Mouse (Mus musculus): ENCODE measurements at regions not wholly inside any gene's neighbourhood (a gene's known extent, or its start where the extent isn't known, plus 50 kb on each side); places are given as distances from the start of the nearest gene placed in this dataset.

DNA sequence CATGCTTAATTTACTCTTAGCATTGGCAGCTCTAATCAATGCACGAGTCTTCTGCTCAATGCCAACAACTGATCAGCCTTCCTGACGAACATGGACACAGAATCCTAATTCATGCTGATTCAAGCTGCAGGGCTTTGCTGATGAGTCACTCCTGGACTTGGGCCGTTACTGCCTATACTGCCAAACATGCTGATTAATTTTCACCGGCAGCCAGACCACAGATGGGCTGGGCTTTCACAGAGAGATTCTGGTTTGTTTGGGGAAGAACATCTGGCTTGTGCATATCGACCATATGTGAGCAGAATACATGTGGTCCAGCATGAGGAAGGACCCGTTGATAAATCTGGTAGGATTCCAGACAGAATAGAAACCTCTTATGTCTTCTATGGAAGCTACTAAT, 358.9 kb downstream of the Xylt1 start:
- DNase-seq (ENCODE audit: extremely low spot score in 1 of 2, low spot score in 1 of 2), result peak; percentile 10 to 12

DNA sequence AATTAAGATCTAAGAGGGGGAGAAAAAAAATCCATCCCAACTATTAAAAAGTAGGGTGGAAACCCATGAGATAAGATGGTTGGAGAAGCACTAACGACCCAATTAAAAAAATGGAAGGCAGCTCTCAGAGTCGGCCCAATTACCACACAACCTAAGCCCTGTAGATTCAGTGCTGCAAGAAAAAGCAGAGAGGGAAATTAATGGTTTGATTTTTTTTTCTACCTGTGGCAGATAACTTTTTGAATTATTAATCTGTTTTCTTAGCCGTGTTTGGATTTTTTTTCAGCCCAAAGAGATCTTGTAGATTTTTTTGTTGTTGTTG, 354.9 kb downstream of the Xylt1 start:
- DNase-seq (ENCODE audit: extremely low spot score in 1 of 2, low spot score in 1 of 2), result no peak

DNA sequence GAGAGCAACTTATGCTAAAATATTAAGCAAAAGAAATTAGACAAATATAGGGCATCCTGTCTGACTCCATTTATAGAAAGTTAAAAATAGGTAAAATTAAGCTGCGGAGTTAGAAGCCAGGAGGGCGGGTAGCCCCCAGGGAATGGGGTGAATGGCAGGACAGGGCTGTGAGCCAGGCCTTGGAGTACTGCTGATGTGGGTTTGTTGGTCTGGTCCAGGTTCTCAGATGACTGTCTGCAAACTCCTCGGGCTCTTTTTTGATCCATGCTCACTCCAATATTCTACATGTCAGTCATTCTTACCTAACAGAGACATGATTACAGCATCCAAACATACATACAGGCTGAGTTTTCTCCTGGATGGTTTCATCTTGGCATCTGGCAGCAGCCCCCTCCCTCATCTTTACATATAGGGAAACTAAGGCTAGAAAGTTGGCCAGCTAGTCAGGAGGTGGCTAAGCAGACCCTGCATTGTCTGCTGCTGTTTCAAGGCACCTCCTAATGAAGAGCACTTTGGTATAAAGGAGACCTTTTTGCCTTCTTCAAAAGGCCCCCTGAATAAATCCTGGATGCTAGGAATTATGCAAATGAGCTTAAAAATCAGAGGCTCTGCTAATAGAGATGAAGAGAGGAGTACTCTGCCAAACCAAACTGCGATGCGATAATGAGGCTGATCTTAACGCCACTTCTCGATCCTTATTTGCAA, 354.4 kb downstream of the Xylt1 start:
- DNase-seq (ENCODE audit: extremely low spot score in 1 of 2, low spot score in 1 of 2), result no peak

DNA sequence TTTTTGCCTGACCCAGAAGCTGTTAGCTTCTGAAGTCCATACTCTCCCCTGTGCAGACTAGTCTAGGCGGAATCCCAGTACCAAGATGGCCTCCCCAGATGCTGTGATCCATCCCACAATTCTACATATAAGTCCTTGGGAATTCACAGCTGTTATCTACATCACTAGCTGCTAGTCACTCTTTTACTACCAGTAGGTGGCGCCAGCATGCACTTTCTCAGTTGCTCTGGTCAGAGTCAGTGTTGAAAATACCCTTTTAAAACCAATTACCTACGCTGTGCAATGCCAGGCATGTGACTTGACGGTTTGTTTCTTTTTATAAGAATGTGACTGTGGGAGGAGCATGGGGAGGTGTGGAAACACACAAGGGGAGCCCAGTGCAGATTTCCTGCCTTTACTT, 348.3 kb downstream of the Xylt1 start:
- no peak for DNase-seq (ENCODE audit: extremely low spot score in 1 of 2, low spot score in 1 of 2)

Small RNA genes in the stretch of these regions (microRNA-seq; reads per million reads assigned to microRNA genes)
- gene Gm24063, result 0 reads per million in 2 experiments
